Mouse (Mus musculus) embryonic facial prominence, embryonic 11.5 days (tissue): Measurements from ENCODE around the gene Gkn3. TPM values are rescaled to one million over a fixed set of nuclear protein-coding genes. Genes with fewer than 3 reads are reported as not detected.
A peak's percentile ranks its signal among the peaks of the same experiment; 100 is the strongest.

Experiments used
- ATAC-seq: fragments of 200-750 bp; cut with Nextera tagmentation; replicated peaks from 2 replicates; pipeline ENCODE4 v1.8.0; 2017; ENCODE audit warnings: low read depth; ENCODE audit not compliant: insufficient number of reproducible peaks, low FRiP score, low TSS enrichment
- DNase-seq: peaks from one replicate; pipeline ENCODE4 v3.0.0-alpha.2; 2015; ENCODE audit warnings: low spot score
- H3K27ac ChIP-seq: fragments of 300-500 bp; sonication (generic); replicated peaks from 2 replicates; pipeline ENCODE4 v1.5.1; 2014; ENCODE audit warnings: mild to moderate bottlenecking, low read depth, low read length, control low read depth
- H3K27me3 ChIP-seq: fragments of 300-500 bp; sonication (generic); 2 replicates; pipeline ENCODE4 v1.6.1; 2014; ENCODE audit warnings: mild to moderate bottlenecking, low read length, moderate library complexity, mixed read lengths; ENCODE audit not compliant: control insufficient read depth, insufficient read depth
- H3K36me3 ChIP-seq: fragments of 300-500 bp; sonication (generic); replicated peaks from 2 replicates; pipeline ENCODE4 v1.6.1; 2014; ENCODE audit warnings: low read depth, mild to moderate bottlenecking, low read length, moderate library complexity, mixed read lengths; ENCODE audit not compliant: control insufficient read depth, insufficient read depth
- H3K4me1 ChIP-seq: fragments of 300-500 bp; sonication (generic); 2 replicates; pipeline ENCODE4 v1.6.1; 2014; ENCODE audit warnings: low read length, mixed read lengths; ENCODE audit not compliant: control insufficient read depth, insufficient read depth
- H3K4me2 ChIP-seq: fragments of 300-500 bp; sonication (generic); 2 replicates; pipeline ENCODE4 v1.6.1; 2014; ENCODE audit warnings: low read depth, mild to moderate bottlenecking, control low read depth, low read length, moderate library complexity
- H3K4me3 ChIP-seq: fragments of 300-500 bp; sonication (generic); 2 replicates; pipeline ENCODE4 v1.5.1; 2014; ENCODE audit warnings: low read depth, low read length, control low read depth
- H3K9ac ChIP-seq: fragments of 300-500 bp; sonication (generic); replicated peaks from 2 replicates; pipeline ENCODE4 v1.6.1; 2014; ENCODE audit warnings: mild to moderate bottlenecking, control low read depth, low read length
- H3K9me3 ChIP-seq: fragments of 300-500 bp; sonication (generic); replicated peaks from 2 replicates; pipeline ENCODE4 v1.6.1; 2016; ENCODE audit warnings: mild to moderate bottlenecking, low read length, inconsistent platforms, mixed read lengths; ENCODE audit not compliant: control insufficient read depth
- WGBS: fragments of 180-500 bp; shearing (Covaris S2); extraction: QIAGEN DNeasy Blood & Tissue Kit; methylation state at CpG from one replicate; pipeline ENCODE4 v1.1.7; 2014; 5-methylcytosine and 5-hydroxymethylcytosine counted together
- polyA plus RNA-seq: library from polyadenylated mRNA; unstranded; fragments of >200 nt; fragmentation: Nextera tagmentation; extraction: Ambion mirVana; gene quantifications from 2 replicates; pipeline ENCODE4 v1.2.1, GENCODE M21; 2014

Gkn3 gene
- polyA plus RNA-seq, 1 experiment from 2014 or later, result 0.25 TPM

DNA sequence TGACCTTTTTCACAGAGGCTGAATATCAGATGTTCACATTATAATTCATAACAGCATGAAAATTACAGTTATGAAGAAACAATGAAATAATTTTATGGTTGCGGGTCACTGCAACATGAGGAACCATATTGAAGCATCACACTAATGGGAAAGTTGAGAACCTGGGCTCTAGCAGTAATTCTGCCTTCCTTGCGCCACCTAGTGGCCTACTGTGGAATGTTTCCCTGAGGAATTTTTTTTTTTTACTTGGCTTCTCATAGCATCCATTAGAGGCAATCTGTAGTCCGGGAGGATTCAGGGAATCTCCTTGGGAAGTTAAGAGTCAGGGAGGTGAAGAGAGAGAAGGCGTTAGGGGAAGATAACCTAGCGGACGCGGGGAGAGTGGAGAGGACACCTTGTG is 2.5 kb downstream of the Gkn3 start:
- Histone ChIP-seq H3K4me3 (no peak overlapping the region), H3K9me3 (no peaks in the 10 kb centered on the region), H3K27me3 (peaks cover 4% of the 10 kb centered on the region; the same call in 1 of the 2 replicates), H3K4me2 (no peak overlapping the region), H3K27ac (no peak overlapping the region), H3K36me3 (no peaks in the 10 kb centered on the region), H3K9ac (no peak overlapping the region), H3K4me1 (no peaks in the 10 kb centered on the region; the same call in none of the 2 replicates)
- ATAC-seq (no peak), DNase-seq (peak; percentile 88)
- WGBS, result 12% methylated on average over 7 of the region's 7 CpGs

DNA sequence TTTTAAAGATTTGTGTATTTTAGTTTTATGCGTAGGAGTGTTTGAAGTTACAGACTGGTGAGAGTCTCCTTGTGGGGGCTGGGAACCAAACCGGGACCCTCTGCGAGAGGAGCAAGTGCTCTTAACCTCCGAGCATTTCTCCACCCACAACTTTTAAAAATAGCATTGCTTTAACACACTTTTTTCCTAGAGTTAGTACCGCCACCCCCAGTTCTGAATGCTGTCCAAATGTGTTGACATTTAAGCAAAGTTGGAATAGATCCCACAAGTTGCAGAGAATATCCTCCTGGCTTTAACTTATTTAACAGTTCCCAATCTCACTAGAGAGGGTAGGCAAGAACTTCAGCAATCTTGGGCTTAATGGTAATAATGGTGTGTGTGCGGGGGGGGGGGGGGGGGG is 4.0 kb downstream of the Gkn3 start:
- no peak for ATAC-seq
- no peak overlapping the region for H3K4me3 ChIP-seq

DNA sequence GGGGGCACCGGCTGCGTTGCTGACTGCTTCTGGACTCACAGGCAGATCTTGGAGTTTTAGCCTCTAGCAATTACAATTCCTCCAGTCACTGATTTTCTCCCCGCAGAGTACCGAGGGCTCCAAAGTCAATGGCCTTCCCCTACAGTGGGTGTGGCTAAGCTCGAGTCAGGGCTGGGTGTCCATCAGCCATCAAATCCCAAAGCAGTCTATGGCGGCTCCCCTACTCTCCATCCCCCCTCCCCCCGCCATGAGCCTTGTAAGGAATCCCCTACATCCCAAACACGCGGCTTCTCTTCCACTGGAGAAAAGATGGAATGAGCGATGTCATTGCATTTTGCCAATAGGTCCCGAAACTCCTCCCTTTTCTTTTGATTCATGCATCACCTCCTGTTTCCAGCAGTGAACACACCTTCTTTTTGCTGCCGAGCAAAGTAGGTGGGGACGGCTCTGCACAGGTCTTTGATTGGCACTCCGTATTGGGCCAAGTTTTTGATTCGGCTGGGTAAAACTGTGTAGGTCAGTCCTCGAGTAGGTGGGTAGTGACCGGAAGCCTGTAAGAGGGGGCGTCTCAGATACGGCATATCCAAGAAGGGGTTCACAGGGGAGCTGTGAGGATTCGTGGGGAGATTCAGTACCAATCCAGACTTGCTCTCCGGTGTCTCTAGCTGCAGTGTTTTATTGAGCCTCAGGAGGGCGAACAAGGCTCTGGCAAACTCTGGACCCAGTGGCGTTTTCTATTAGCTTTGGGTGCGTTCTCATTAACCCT is 4.6 kb downstream of the Gkn3 start:
- H3K27ac ChIP-seq, result no peak overlapping the region
- H3K4me2 ChIP-seq, result peak overlapping the region; percentile 47
- no peaks in the 10 kb centered on the region; the same call in none of the 2 replicates for H3K4me1 ChIP-seq
- ATAC-seq (0 out of 2 replicates have a peak, but pooled peaks have one; percentile 50), DNase-seq (peak; percentile 47)
- H3K9ac ChIP-seq, result 0 out of 2 replicates have a peak overlapping the region, but pooled peaks have one; percentile 22
- H3K27me3 ChIP-seq, result peaks cover 4% of the 10 kb centered on the region; the same call in 1 of the 2 replicates
- no peaks in the 10 kb centered on the region for H3K9me3 ChIP-seq
- WGBS, result 8% methylated on average over 24 of the region's 24 CpGs
- H3K4me3 ChIP-seq, result no peak overlapping the region
- no peaks in the 10 kb centered on the region for H3K36me3 ChIP-seq

More for the DNA sequence above, 4.0 kb downstream of the Gkn3 start:
- H3K4me1 ChIP-seq, result no peaks in the 10 kb centered on the region; the same call in none of the 2 replicates
- no peaks in the 10 kb centered on the region for H3K36me3 ChIP-seq
- DNase-seq, result no peak
- 67% methylated on average over 5 of the region's 6 CpGs for WGBS
- no peaks in the 10 kb centered on the region for H3K9me3 ChIP-seq
- no peak overlapping the region for H3K9ac ChIP-seq
- H3K4me2 ChIP-seq, result no peak overlapping the region
- no peak overlapping the region for H3K27ac ChIP-seq
- H3K27me3 ChIP-seq, result peaks cover 4% of the 10 kb centered on the region; the same call in 1 of the 2 replicates

DNA sequence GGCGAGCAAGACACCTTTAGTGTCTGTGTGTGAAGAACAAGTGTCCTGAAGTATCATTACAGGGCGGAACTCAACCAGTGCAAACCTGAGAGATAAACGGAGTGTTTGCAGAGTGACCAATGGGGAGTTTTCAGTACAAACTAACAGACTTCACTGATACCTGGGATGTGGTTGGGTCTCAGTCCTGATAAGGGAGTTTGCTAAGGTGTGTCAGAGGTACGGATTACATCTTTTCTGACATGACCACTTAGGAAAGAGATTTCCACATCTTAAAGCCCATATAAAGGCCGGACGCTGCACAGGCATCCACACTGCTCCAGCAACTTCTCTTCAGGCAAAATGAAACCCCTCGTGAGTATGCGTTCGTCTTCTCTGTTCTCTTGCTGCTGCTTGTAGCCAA is 15.7 kb downstream of the Gkn3 start, which contains the start of gene Gkn2:
Gene Gkn2, plus strand, starts transcription at position 301 of the 400 bp plus-strand sequence.
- no peak within 1 kb of the TSS for H3K4me2 ChIP-seq
- WGBS, result 88% methylated on average over 9 of the region's 9 CpGs
- H3K36me3 ChIP-seq, result no peaks in the 10 kb centered on the region
- no peak within 1 kb of the TSS for H3K9ac ChIP-seq
- DNase-seq, result no peak
- no peak within 1 kb of the TSS for H3K27ac ChIP-seq
- H3K27me3 ChIP-seq, result no peaks in the 10 kb centered on the region
- no peak within 1 kb of the TSS for H3K4me3 ChIP-seq
- ATAC-seq, result no peak
- no peaks in the 10 kb centered on the region for H3K4me1 ChIP-seq
- no peaks in the 10 kb centered on the region for H3K9me3 ChIP-seq

DNA sequence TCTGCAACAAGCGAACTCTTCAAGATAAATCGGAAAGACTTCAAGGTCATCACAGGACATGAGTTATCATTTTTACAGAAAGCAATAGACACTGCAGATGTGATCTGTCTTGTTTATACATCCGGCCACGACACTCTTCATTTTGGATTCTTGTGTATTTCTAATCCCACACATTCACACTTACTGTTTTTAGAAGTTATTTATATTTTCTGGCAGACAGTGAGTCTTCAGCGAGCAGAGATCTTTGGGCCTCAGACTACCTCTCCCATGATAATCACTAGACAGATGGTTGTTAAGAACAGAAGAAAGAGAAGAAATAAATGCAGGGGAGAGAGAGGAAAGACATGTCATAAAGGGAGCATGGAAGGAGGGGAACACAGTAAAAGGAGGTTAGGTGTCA is 19.5 kb downstream of the Gkn3 start:
- 89% methylated on average over 5 of the region's 5 CpGs for WGBS

DNA sequence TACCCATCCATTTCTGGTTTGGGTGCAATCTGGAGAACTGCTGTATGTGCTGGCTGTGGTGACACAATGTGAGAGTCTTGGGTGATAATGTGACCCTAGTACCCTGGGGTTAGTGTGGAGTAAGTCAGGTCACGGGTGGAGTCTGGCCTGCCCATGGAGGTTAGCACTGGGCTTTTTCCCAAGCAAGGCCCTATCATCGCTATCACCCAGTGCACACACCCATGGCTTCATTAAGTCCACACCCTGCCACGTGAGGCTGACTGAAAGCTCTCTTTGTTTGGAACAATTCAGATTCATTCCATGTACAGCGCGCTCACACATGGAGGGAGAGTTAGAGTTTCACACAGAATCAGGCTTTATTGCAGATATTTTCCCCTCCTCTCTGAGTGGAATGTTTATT is 34.3 kb downstream of the Gkn3 start:
- Histone ChIP-seq H3K4me1 (no peaks in the 10 kb centered on the region), H3K27ac (no peak overlapping the region), H3K9ac (no peak overlapping the region), H3K27me3 (no peaks in the 10 kb centered on the region), H3K4me3 (no peak overlapping the region), H3K36me3 (no peaks in the 10 kb centered on the region), H3K9me3 (no peaks in the 10 kb centered on the region), H3K4me2 (no peak overlapping the region)
- DNase-seq (no peak), ATAC-seq (no peak)
- WGBS, result 69% methylated on average over 5 of the region's 5 CpGs

More for the DNA sequence above, 19.5 kb downstream of the Gkn3 start:
- Histone ChIP-seq H3K9ac (no peak overlapping the region), H3K4me3 (no peak overlapping the region), H3K36me3 (no peaks in the 10 kb centered on the region), H3K27ac (no peak overlapping the region), H3K4me2 (no peak overlapping the region), H3K9me3 (no peaks in the 10 kb centered on the region), H3K4me1 (no peaks in the 10 kb centered on the region), H3K27me3 (no peaks in the 10 kb centered on the region)
- no peak for DNase-seq
- no peak for ATAC-seq

DNA sequence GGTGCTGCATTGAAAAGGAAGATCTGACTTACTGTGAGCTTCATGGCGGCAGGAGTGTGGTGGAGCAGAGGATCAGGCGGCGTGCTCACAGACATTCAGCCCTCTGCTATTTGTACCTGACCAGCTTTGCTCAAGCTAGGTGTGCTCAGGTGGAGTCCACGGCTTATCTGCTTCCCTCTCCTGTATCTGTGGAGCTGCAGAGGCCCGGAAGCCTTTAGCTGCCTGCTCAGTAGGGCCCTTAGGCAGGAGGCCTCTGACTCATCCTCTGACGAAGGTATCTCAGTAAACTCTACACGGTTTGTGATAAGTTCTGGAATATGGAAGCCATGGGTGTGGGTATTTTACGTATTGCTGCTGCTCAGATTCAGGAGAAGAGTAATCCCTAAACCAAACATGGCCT is 37.9 kb downstream of the Gkn3 start, which contains the start of gene Gkn1:
Gene Gkn1, minus strand, starts transcription at position 114 of the 400 bp plus-strand sequence.
- no peaks in the 10 kb centered on the region for H3K27me3 ChIP-seq
- H3K9ac ChIP-seq, result no peak within 1 kb of the TSS
- H3K36me3 ChIP-seq, result no peaks in the 10 kb centered on the region
- DNase-seq (no peak), ATAC-seq (no peak)
- H3K4me2 ChIP-seq, result no peak within 1 kb of the TSS
- WGBS, result 92% methylated on average over 8 of the region's 8 CpGs
- H3K9me3 ChIP-seq, result no peaks in the 10 kb centered on the region
- H3K27ac ChIP-seq, result no peak within 1 kb of the TSS
- H3K4me1 ChIP-seq, result no peaks in the 10 kb centered on the region
- H3K4me3 ChIP-seq, result no peak within 1 kb of the TSS

DNA sequence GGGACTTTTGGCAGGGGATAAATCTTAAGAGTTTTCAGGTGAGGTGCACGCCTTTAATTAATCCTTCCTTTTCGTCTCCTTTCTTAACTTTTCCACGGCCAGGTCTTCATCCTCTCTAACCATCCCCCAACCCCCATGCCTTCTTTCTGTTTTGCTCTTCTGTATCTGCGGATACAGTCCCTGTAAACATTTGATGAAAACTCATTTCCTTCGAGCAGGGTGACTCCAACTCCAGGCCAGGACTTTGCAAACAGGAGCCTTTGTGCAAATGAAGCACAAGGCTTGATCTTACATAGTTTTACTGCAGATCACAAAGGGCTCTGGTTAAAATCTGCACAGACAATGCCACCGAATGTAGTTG is 52.8 kb downstream of the Gkn3 start:
- H3K4me2 ChIP-seq, result no peak overlapping the region

More for the DNA sequence above, 52.8 kb downstream of the Gkn3 start:
- DNase-seq, result no peak
- no peak overlapping the region; the same call in 1 of the 2 replicates for H3K4me3 ChIP-seq
- H3K4me1 ChIP-seq, result peaks cover 3% of the 10 kb centered on the region; the same call in 1 of the 2 replicates
- H3K36me3 ChIP-seq, result no peaks in the 10 kb centered on the region
- no peaks in the 10 kb centered on the region for H3K9me3 ChIP-seq
- H3K27me3 ChIP-seq, result no peaks in the 10 kb centered on the region
- no peak overlapping the region for H3K9ac ChIP-seq
- H3K27ac ChIP-seq, result no peak overlapping the region
- 33% methylated on average over 6 of the region's 6 CpGs for WGBS
- ATAC-seq, result no peak
